Mouse (Mus musculus): Measurements from ENCODE around the gene Epb41l5.
A peak's percentile ranks its signal among the peaks of the same experiment; 100 is the strongest.

The Epb41l5 gene

GRCm38 (mm10) chr1:119648205-119649111 is at the start of gene Epb41l5:
Gene Epb41l5 (minus strand): TSS chr1:119649000.
- peak; percentile 78 to 81 for DNase-seq

GRCm38 (mm10) chr1:119696860-119697259 is 48.1 kb upstream of the Epb41l5 start:
- no peak for DNase-seq

- DNase-seq: no peak
Observed at GRCm38 (mm10) chr1:119685773-119686558, 37.2 kb upstream of the Epb41l5 start.

- no peak for DNase-seq
Observed at GRCm38 (mm10) chr1:119681663-119682213, 32.9 kb upstream of the Epb41l5 start.

- peak; percentile 10 to 14 for DNase-seq
Observed at GRCm38 (mm10) chr1:119674984-119675383, 26.2 kb upstream of the Epb41l5 start.

- DNase-seq: no peak
Observed at GRCm38 (mm10) chr1:119666904-119667303, 18.1 kb upstream of the Epb41l5 start.

GRCm38 (mm10) chr1:119654307-119654706 is 5.5 kb upstream of the Epb41l5 start:
- DNase-seq: no peak

- no peak for DNase-seq
Observed at GRCm38 (mm10) chr1:119650386-119650785, 1.6 kb upstream of the Epb41l5 start.

GRCm38 (mm10) chr1:119649627-119650026 is 827 bp upstream of the Epb41l5 start:
- DNase-seq: no peak

GRCm38 (mm10) chr1:119646356-119646755 is 2.4 kb downstream of the Epb41l5 start:
- no peak for DNase-seq

GRCm38 (mm10) chr1:119642367-119642766 is 6.4 kb downstream of the Epb41l5 start:
- DNase-seq: no peak

- DNase-seq: no peak
Observed at GRCm38 (mm10) chr1:119641090-119641812, 7.5 kb downstream of the Epb41l5 start.

- DNase-seq: no peak
Observed at GRCm38 (mm10) chr1:119640006-119640405, 8.8 kb downstream of the Epb41l5 start.

- DNase-seq: no peak
Observed at GRCm38 (mm10) chr1:119637188-119638023, 11.4 kb downstream of the Epb41l5 start.

GRCm38 (mm10) chr1:119634746-119635145 is 14.1 kb downstream of the Epb41l5 start:
- DNase-seq: no peak

- no peak for DNase-seq
Observed at GRCm38 (mm10) chr1:119630428-119630827, 18.4 kb downstream of the Epb41l5 start.

- DNase-seq: no peak
Observed at GRCm38 (mm10) chr1:119626837-119627236, 22.0 kb downstream of the Epb41l5 start.

- DNase-seq: no peak
Observed at GRCm38 (mm10) chr1:119624444-119624843, 24.4 kb downstream of the Epb41l5 start.

GRCm38 (mm10) chr1:119605396-119605795 is 43.4 kb downstream of the Epb41l5 start:
- no peak for DNase-seq

GRCm38 (mm10) chr1:119602448-119602847 is 46.4 kb downstream of the Epb41l5 start:
- DNase-seq: no peak

GRCm38 (mm10) chr1:119598855-119599254 is 49.9 kb downstream of the Epb41l5 start:
- no peak for DNase-seq

Measured in thymus, postnatal 36 days (tissue).